Mouse (Mus musculus) adipocyte (in vitro differentiated cells): ENCODE results near the gene Wdr5b.

Experiments
- DNase-seq: peaks from one replicate; pipeline ENCODE4 v3.0.0-alpha.2; 2016; ENCODE audit warnings: low spot score

Wdr5b gene

GRCm38 (mm10) chr16:36071071-36071449, 30.1 kb downstream of the Wdr5b start:
- DNase-seq = peak; percentile 44

- peak; percentile 95 for DNase-seq
Observed at GRCm38 (mm10) chr16:36071450-36072379, 30.7 kb downstream of the Wdr5b start, which contains the start of the genes Fam162a and Ccdc58. Fam162a (minus strand) TSS chr16:36071594. Ccdc58 (plus strand) TSS chr16:36071685.

GRCm38 (mm10) chr16:36072410-36073011, 31.5 kb downstream of the Wdr5b start:
- DNase-seq = no peak

- no peak for DNase-seq
Observed at GRCm38 (mm10) chr16:36074772-36075171, 33.8 kb downstream of the Wdr5b start.

GRCm38 (mm10) chr16:36079916-36080315, 38.9 kb downstream of the Wdr5b start:
- DNase-seq = no peak

GRCm38 (mm10) chr16:36087846-36088245, 46.9 kb downstream of the Wdr5b start:
- DNase-seq = no peak

GRCm38 (mm10) chr16:36089065-36089464, 48.1 kb downstream of the Wdr5b start:
- no peak for DNase-seq

GRCm38 (mm10) chr16:36089850-36090616, 49.0 kb downstream of the Wdr5b start:
- DNase-seq = no peak

- no peak for DNase-seq
Observed at GRCm38 (mm10) chr16:36090785-36091509, 50.0 kb downstream of the Wdr5b start.
